Mouse (Mus musculus): Measurements from ENCODE around the gene Smtnl1. TPM values are rescaled to one million over a fixed set of nuclear protein-coding genes. Genes with fewer than 3 reads are reported as not detected.

The Smtnl1 gene
- polyA plus RNA-seq, 1 experiment from 2014 or later = 0.49 TPM

DNA sequence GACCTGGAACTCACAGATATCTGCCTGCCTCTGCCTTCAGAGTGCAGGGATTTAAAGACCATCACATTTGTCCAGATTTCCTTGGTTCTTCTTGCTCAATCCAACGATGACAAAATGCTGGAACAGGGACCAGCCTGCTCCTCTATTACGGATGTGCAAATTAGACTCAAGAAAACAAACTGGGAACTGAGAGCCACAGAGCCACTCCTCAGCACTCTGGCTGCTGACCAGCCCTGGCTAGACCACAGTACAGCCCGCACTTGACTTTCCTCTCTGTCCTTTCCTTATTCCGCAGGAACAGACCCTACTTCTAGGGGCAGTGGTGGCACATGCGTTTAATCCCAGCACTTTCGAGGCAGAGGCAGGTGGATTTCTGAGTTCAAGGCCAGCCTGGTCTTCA is 52.0 kb downstream of the Smtnl1 start:
- ATAC-seq (ENCODE audit: insufficient number of reproducible peaks, insufficient read depth, low FRiP score, low TSS enrichment, low read depth) = no peak
- Histone ChIP-seq H3K27me3 (no peaks in the 10 kb centered on the region), H3K9me3 (no peaks in the 10 kb centered on the region), H3K4me3 (replicated peaks) (no peak overlapping the region), H3K4me1 (replicated peaks) (peaks cover 14% of the 10 kb centered on the region), H3K27ac (no peak overlapping the region), H3K36me3 (no peaks in the 10 kb centered on the region), H3K4me2 (no peak overlapping the region), H3K9ac (replicated peaks) (no peak overlapping the region)
- WGBS = 77% methylated on average over 6 of the region's 6 CpGs

DNA sequence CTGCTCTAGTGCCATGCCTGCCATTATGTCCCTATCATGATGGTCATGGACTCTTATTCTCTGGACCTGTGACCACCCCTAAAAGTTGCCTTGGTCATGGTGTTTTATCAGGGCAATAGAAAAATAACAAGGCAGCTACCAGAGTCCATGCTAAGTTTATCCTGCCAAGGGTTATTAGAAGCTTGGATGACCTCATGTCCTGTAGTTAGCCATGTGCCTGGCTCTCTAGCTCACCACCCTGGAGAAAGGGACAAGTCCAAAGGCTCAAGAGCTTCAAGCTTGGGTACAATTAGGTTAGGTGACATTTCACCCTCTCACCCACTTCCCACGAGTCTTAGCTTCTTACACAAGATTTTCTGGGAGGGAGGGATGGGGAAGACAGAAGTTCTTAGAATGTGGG is 59.6 kb downstream of the Smtnl1 start:
- Histone ChIP-seq H3K4me1 (replicated peaks) (no peaks in the 10 kb centered on the region), H3K9me3 (no peaks in the 10 kb centered on the region), H3K27ac (no peak overlapping the region), H3K9ac (replicated peaks) (no peak overlapping the region), H3K27me3 (no peaks in the 10 kb centered on the region), H3K4me2 (no peak overlapping the region), H3K36me3 (no peaks in the 10 kb centered on the region), H3K4me3 (replicated peaks) (no peak overlapping the region)
- ATAC-seq (ENCODE audit: insufficient number of reproducible peaks, insufficient read depth, low FRiP score, low TSS enrichment, low read depth) = no peak
- 48% methylated on average over 1 of the region's 1 CpGs for WGBS

DNA sequence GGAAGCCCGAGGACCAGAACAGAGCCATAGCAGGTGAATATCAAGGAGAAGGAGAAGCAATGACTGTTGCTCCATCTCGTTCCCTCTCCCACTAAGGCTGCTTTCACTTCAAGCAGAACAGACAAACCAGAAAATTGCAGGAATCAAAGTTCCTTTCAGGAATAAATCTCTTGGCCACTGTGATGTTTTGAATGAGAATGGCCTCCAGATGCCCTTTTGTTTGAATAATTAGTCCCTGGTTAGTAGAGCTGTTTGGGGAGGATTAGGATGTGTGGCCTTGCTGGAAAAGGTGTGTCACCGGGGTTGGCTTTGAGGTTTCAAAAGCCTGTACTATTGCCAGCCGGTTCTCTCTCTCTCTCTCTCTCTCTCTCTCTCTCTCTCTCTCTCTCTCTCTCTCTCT is 60.2 kb downstream of the Smtnl1 start:
- Histone ChIP-seq H3K27me3 (no peaks in the 10 kb centered on the region), H3K4me3 (replicated peaks) (no peak overlapping the region), H3K36me3 (no peaks in the 10 kb centered on the region), H3K9me3 (no peaks in the 10 kb centered on the region), H3K27ac (no peak overlapping the region), H3K4me1 (replicated peaks) (no peaks in the 10 kb centered on the region), H3K4me2 (no peak overlapping the region), H3K9ac (replicated peaks) (no peak overlapping the region)
- WGBS = 69% methylated on average over 4 of the region's 4 CpGs
- no peak for ATAC-seq (ENCODE audit: insufficient number of reproducible peaks, insufficient read depth, low FRiP score, low TSS enrichment, low read depth)

DNA sequence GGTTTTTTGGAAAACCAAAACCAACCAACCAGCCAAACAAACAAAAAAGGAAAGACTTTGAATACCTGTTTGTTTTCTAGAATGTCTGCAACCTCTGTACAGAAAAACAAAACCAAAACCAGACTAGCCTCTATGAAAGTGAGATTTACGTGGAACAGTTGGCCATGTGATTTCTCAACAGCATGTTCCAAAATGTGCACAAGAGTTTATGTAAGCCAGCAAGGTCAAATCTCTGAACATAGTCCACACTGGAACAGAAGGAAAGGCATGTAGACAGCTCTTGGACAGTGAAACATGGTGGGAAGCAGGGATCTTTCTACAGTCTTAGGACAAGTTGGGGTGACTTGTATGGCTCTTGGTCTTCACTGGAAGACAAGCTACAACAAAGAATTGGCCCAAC is 60.6 kb downstream of the Smtnl1 start:
- no peak overlapping the region for H3K4me2 ChIP-seq
- no peaks in the 10 kb centered on the region for H3K36me3 ChIP-seq
- H3K9me3 ChIP-seq = no peaks in the 10 kb centered on the region
- no peaks in the 10 kb centered on the region for H3K27me3 ChIP-seq
- H3K9ac ChIP-seq (replicated peaks) = no peak overlapping the region
- no peak overlapping the region for H3K27ac ChIP-seq
- no peak overlapping the region for H3K4me3 ChIP-seq (replicated peaks)
- 92% methylated on average over 1 of the region's 1 CpGs for WGBS
- no peak for ATAC-seq (ENCODE audit: insufficient number of reproducible peaks, insufficient read depth, low FRiP score, low TSS enrichment, low read depth)
- no peaks in the 10 kb centered on the region for H3K4me1 ChIP-seq (replicated peaks)

DNA sequence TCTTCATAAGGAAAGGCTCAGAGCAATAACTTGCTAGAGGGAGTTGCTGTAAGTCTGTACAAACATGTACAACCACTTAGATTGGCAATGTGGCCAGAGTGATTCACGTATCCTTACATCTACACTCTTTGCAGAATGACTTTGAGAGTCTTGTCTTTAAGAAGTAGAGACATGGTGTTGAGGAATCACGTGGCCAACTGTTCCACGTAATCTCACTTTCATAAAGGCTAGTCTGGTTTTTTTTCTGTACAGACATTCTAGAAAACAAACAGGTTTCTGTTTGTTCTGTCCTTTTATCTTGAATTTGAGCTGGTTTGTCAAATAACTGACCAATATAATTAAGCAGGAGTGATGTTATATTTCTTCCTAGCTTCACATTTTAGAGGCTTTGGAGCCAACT is 61.1 kb downstream of the Smtnl1 start:
- no peak overlapping the region for H3K27ac ChIP-seq
- no peak overlapping the region for H3K4me2 ChIP-seq
- 85% methylated on average over 3 of the region's 3 CpGs for WGBS
- H3K9ac ChIP-seq (replicated peaks) = no peak overlapping the region
- no peaks in the 10 kb centered on the region for H3K9me3 ChIP-seq
- H3K27me3 ChIP-seq = no peaks in the 10 kb centered on the region
- no peak overlapping the region for H3K4me3 ChIP-seq (replicated peaks)
- no peak for ATAC-seq (ENCODE audit: insufficient number of reproducible peaks, insufficient read depth, low FRiP score, low TSS enrichment, low read depth)
- no peaks in the 10 kb centered on the region for H3K36me3 ChIP-seq
- no peaks in the 10 kb centered on the region for H3K4me1 ChIP-seq (replicated peaks)

Other genes with a start within 250 kb of the Smtnl1 start
- gene Ctnnd1, start 171.9 kb downstream of the Smtnl1 start, polyA plus RNA-seq (2016; fragmentation: Nextera tagmentation; extraction: Ambion mirVana) = 42.0 and 49.6 TPM in 2 replicates
- 0.35 and 0.53 TPM in 2 replicates for gene Btbd18, start 163.6 kb downstream of the Smtnl1 start, polyA plus RNA-seq (2016; fragmentation: Nextera tagmentation; extraction: Ambion mirVana)
- 438 and 451 TPM in 2 replicates for gene Selenoh, start 151.9 kb downstream of the Smtnl1 start, polyA plus RNA-seq (2016; fragmentation: Nextera tagmentation; extraction: Ambion mirVana)
- gene Gm28635, start 144.6 kb downstream of the Smtnl1 start, polyA plus RNA-seq (2016; fragmentation: Nextera tagmentation; extraction: Ambion mirVana) = not detected in 2 replicates
- 37.4 TPM in 2 replicates for gene Med19, start 144.2 kb downstream of the Smtnl1 start, polyA plus RNA-seq (2016; fragmentation: Nextera tagmentation; extraction: Ambion mirVana)
- 115 and 118 TPM in 2 replicates for gene Tmx2, start 143.5 kb downstream of the Smtnl1 start, polyA plus RNA-seq (2016; fragmentation: Nextera tagmentation; extraction: Ambion mirVana)
- gene Zdhhc5, start 107.5 kb downstream of the Smtnl1 start, polyA plus RNA-seq (2016; fragmentation: Nextera tagmentation; extraction: Ambion mirVana) = 32.0 and 38.3 TPM in 2 replicates
- gene Clp1, start 95.3 kb downstream of the Smtnl1 start, polyA plus RNA-seq (2016; fragmentation: Nextera tagmentation; extraction: Ambion mirVana) = 42.8 and 47.1 TPM in 2 replicates
- 13.9 and 14.1 TPM in 2 replicates for gene Ypel4, start 88.6 kb downstream of the Smtnl1 start, polyA plus RNA-seq (2016; fragmentation: Nextera tagmentation; extraction: Ambion mirVana)
- 10.4 and 14.8 TPM in 2 replicates for gene Gm19426, start 79.0 kb downstream of the Smtnl1 start, polyA plus RNA-seq (2016; fragmentation: Nextera tagmentation; extraction: Ambion mirVana)
- gene Serping1, start 47.2 kb downstream of the Smtnl1 start, polyA plus RNA-seq (2016; fragmentation: Nextera tagmentation; extraction: Ambion mirVana) = 11.5 and 14.3 TPM in 2 replicates
- 23.2 and 29.0 TPM in 2 replicates for gene Ube2l6, start 23.8 kb downstream of the Smtnl1 start, polyA plus RNA-seq (2016; fragmentation: Nextera tagmentation; extraction: Ambion mirVana)
- gene Timm10, start 4.3 kb upstream of the Smtnl1 start, polyA plus RNA-seq (2016; fragmentation: Nextera tagmentation; extraction: Ambion mirVana) = 38.8 and 43.3 TPM in 2 replicates
- gene Slc43a1, start 16.2 kb upstream of the Smtnl1 start, polyA plus RNA-seq (2016; fragmentation: Nextera tagmentation; extraction: Ambion mirVana) = 21.1 and 23.8 TPM in 2 replicates
- gene Rtn4rl2, start 64.1 kb upstream of the Smtnl1 start, polyA plus RNA-seq (2016; fragmentation: Nextera tagmentation; extraction: Ambion mirVana) = 0.84 and 0.95 TPM in 2 replicates
- 30.0 and 33.9 TPM in 2 replicates for gene Slc43a3, start 113.9 kb upstream of the Smtnl1 start, polyA plus RNA-seq (2016; fragmentation: Nextera tagmentation; extraction: Ambion mirVana)
- 0.51 TPM in 1 of 2 replicates, not detected in the other for gene Prg2, start 157.8 kb upstream of the Smtnl1 start, polyA plus RNA-seq (2016; fragmentation: Nextera tagmentation; extraction: Ambion mirVana)
- not detected in 2 replicates for gene Prg3, start 165.6 kb upstream of the Smtnl1 start, polyA plus RNA-seq (2016; fragmentation: Nextera tagmentation; extraction: Ambion mirVana)
- 330 and 336 TPM in 2 replicates for gene Ssrp1, start 214.6 kb upstream of the Smtnl1 start, polyA plus RNA-seq (2016; fragmentation: Nextera tagmentation; extraction: Ambion mirVana)
- gene P2rx3, start 214.8 kb upstream of the Smtnl1 start, polyA plus RNA-seq (2016; fragmentation: Nextera tagmentation; extraction: Ambion mirVana) = 1.4 and 2.2 TPM in 2 replicates
- gene Tnks1bp1, start 225.4 kb upstream of the Smtnl1 start, polyA plus RNA-seq (2016; fragmentation: Nextera tagmentation; extraction: Ambion mirVana) = 30.7 and 36.2 TPM in 2 replicates

Measured in limb, embryonic 12.5 days (tissue).